Mouse (Mus musculus) cortical plate, adult 2 months (tissue): ENCODE measurements around the gene Emc8. TPM values are rescaled to one million over a fixed set of nuclear protein-coding genes. Genes with fewer than 3 reads are reported as not detected.
A peak's percentile ranks its signal among the peaks of the same experiment; 100 is the strongest.

Experiments
- H3K27ac ChIP-seq: fragments of 200-500 bp; 2 replicates; pipeline ENCODE4 v1.5.1; 2012; ENCODE audit warnings: low read length, control low read depth, inconsistent platforms; ENCODE audit not compliant: insufficient read depth
- H3K4me1 ChIP-seq: fragments of 200-500 bp; 2 replicates; pipeline ENCODE4 v1.6.1; 2011; ENCODE audit warnings: low read length; ENCODE audit not compliant: control insufficient read depth, insufficient read depth
- H3K4me3 ChIP-seq: fragments of 200-500 bp; 2 replicates; pipeline ENCODE4 v1.5.1; 2011; ENCODE audit warnings: mild to moderate bottlenecking, low read length, control low read depth; ENCODE audit not compliant: insufficient read depth
- CTCF ChIP-seq: fragments of 200-500 bp; IDR thresholded peaks from 2 replicates; pipeline ENCODE4 v1.5.1; 2011; ENCODE audit warnings: mild to moderate bottlenecking, control low read depth, low read length; ENCODE audit not compliant: insufficient read depth; ENCODE audit errors: extremely low read depth
- POLR2A ChIP-seq: fragments of 200-500 bp; IDR thresholded peaks from 2 replicates; pipeline ENCODE4 v1.6.1; 2011; ENCODE audit warnings: mild to moderate bottlenecking, low read length, control low read depth; ENCODE audit not compliant: insufficient read depth; ENCODE audit errors: extremely low read depth
- polyA plus RNA-seq: library from polyadenylated mRNA; depleted of rRNA; stranded (reverse); fragments of >200 nt; gene quantifications from 2 replicates; pipeline ENCODE4 v1.2.3, GENCODE M21; 2012

The Emc8 gene
- polyA plus RNA-seq, 1 experiment, result 51.2 TPM

DNA sequence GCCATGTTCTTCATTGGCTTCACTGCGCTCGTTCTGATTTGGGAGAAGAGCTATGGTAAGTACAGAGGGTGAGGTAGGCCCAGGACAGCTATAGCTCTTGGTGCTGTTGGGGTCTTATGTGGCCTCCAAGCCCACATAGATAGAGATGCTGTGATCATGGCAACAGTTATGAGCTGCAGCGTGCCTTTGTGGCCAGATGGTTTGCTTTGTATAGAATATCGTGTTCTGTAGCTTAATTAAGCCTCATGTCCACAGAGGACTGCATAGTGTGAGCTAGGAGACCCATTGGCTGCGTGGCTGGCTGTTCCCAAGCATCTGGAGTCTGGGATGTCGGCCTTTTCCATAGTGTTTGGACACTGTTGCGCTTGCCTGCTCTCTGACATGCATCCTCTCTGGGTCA is 4.9 kb upstream of the Emc8 start:
- no peak for TF ChIP-seq CTCF
- TF ChIP-seq POLR2A, result no peak
- Histone ChIP-seq H3K4me1 (peaks cover 2% of the 10 kb centered on the region; the same call in 1 of the 2 replicates), H3K4me3 (no peak overlapping the region), H3K27ac (no peak overlapping the region)

GRCm38 (mm10) chr8:120672626-120673229 is 4.4 kb upstream of the Emc8 start:
- H3K27ac ChIP-seq, result no peak overlapping the region
- TF ChIP-seq POLR2A, result no peak
- TF ChIP-seq CTCF, result no peak
- peaks cover 2% of the 10 kb centered on the region; the same call in 1 of the 2 replicates for H3K4me1 ChIP-seq
- H3K4me3 ChIP-seq, result no peak overlapping the region

DNA sequence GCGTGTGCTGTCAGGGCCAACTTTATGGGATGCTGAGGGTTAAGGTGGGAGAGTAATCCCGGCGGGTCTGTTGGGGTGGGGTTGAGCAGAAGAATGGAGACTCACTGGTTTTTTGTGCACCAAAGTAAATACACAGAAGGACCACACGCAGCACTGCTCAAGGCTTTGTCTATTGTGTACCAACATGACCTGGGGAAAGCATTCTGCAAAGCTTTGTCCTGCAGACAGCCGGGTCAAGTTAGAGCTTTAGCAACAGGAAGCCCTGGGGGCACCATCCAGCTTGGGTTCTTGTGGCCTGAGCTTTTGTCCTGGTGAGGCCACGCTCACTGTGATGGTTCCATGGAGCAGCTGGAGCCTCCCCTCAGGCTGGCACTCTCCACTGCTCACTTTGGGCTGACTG is 3.4 kb upstream of the Emc8 start:
- Histone ChIP-seq H3K27ac (no peak overlapping the region), H3K4me1 (peaks cover 2% of the 10 kb centered on the region; the same call in 1 of the 2 replicates), H3K4me3 (no peak overlapping the region)
- no peak for TF ChIP-seq POLR2A

GRCm38 (mm10) chr8:120667561-120668373 is 606 bp downstream of the Emc8 start, which contains the start of the genes Gm27021 and Cox4i1:
TSS of gene Gm27021 (minus strand) at chr8:120668079.
TSS of gene Cox4i1 (plus strand) at chr8:120668222.
- H3K4me1 ChIP-seq, result peaks cover 2% of the 10 kb centered on the region; the same call in 1 of the 2 replicates
- H3K27ac ChIP-seq, result peak within 1 kb of the TSS; percentile 94
- TF ChIP-seq CTCF (no peak), POLR2A (peak; percentile 72)
- peak within 1 kb of the TSS; percentile 78 for H3K4me3 ChIP-seq

DNA sequence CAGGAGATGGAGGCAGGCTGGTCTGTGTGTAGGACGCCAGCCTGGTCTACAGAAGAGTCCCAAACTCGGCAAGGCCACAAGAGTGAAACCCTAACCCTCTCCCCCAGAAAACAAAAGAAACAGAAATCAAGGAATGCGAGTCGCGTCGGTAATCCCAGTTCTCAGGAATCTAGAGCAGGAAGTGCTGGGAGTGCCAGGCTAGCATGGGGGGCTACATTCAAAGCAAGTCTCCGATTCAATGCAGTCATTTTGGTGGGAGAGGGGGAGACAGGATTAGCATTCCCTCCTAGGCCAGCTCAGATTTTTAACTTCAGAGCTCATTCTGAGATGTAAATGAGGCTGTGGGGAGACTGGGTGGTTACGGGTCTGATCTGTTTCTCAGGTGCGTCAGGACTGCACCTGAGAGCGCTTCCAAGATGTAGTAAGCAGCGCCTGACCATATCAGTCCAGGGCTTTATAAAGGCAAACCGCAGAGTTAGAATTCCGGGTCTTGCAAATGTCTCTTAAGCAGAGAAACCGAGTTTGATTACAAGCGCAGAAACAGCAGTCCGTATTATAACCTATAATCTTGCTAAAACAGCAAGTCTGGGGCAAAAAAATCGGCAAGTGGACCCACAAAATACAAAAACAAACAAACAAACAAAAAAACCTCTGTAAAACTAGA is 1.4 kb downstream of the Emc8 start:
- TF ChIP-seq CTCF (no peak), POLR2A (no peak)
- Histone ChIP-seq H3K27ac (no peak overlapping the region), H3K4me1 (peaks cover 2% of the 10 kb centered on the region; the same call in 1 of the 2 replicates), H3K4me3 (peak overlapping the region; percentile 78)

DNA sequence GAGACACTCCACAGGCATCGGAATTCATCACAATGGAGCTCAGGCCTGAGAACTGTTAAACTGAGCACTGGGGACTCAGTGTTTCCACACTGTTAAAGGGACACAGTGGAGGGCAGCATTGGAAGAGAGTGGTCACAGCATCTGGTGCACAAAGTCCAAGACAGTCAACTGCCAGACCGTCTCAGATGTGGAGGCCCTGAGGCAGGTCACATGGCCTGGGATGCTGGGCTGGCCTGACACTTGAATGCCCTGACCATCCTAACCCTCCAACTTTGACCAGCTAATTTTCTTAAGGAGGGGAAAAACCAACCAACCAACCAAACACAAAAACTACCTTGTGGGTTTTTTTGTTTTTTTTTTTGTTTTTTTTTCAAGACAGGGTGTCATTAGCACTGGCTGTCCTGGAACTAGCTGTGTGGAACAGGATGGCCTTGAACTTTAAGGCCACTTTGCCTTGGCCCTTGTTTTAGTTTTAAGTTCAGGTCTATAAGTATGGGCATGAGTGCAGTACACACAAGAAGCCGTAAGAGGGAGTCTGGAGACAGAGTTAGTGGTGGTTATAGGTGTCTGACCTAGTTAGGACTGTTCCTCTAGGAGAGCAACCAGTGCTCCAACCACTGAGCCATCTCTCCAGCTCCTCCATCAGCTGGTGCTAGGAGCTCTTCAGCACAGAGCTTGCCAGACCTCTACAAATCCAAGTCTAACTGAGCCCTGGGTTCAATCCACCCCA is 2.5 kb downstream of the Emc8 start:
- H3K27ac ChIP-seq, result no peak overlapping the region
- TF ChIP-seq POLR2A, result no peak
- TF ChIP-seq CTCF, result no peak
- H3K4me3 ChIP-seq, result peak overlapping the region; percentile 78; the same call in 1 of the 2 replicates
- peaks cover 1% of the 10 kb centered on the region; the same call in 1 of the 2 replicates for H3K4me1 ChIP-seq

DNA sequence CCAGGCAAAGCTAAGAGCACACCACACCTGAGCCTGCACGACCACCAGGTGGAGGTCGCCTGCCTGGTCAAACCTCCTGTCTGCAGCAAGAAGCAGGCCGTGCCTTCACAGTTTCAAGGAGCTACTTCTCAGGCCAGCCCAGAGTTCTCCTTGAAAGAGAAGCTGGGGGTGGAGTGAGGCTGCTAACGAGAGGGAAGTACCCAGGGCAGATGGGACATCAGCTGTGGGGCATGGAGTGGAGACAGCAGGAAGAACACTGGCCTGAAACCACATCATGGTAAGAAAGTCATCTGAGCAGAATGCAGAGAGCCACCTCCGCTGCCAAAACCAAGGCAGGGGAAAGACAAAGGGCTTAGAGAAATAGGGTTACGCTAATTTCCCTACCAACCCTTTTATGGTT is 3.8 kb downstream of the Emc8 start:
- TF ChIP-seq POLR2A (no peak), CTCF (no peak)
- Histone ChIP-seq H3K27ac (no peak overlapping the region), H3K4me3 (no peak overlapping the region), H3K4me1 (no peaks in the 10 kb centered on the region; the same call in 1 of the 2 replicates)

- TF ChIP-seq CTCF, result no peak
- TF ChIP-seq POLR2A, result no peak
- no peak overlapping the region for H3K4me3 ChIP-seq
- no peak overlapping the region for H3K27ac ChIP-seq
- H3K4me1 ChIP-seq, result no peaks in the 10 kb centered on the region
Observed at GRCm38 (mm10) chr8:120657415-120657814, 11.0 kb downstream of the Emc8 start.
